Mouse (Mus musculus): ENCODE data around the gene AC109138.7. TPM values are rescaled to one million over a fixed set of nuclear protein-coding genes. Genes with fewer than 3 reads are reported as not detected.

AC109138.7 gene
- total RNA-seq, 1 experiment: not detected

- Histone ChIP-seq H3K4me3 (ENCODE audit: insufficient read depth in 1 of 2, low read depth in 1 of 2, low read length in 2 of 2, poor library complexity in 1 of 2, severe bottlenecking in 1 of 2) (peak overlapping the region; percentile 63 to 88), H3K4me1 (ENCODE audit: control insufficient read depth in 2 of 2, insufficient read depth in 2 of 2, low read length in 2 of 2, poor library complexity in 1 of 2) (peaks cover 0 to 24% of the 10 kb centered on the region in 2 experiments; a peak in 1 of 4 replicates), H3K9me3 (ENCODE audit: control insufficient read depth, insufficient read depth, low read depth, low read length) (no peaks in the 10 kb centered on the region), H3K27ac (ENCODE audit: insufficient read depth, low read depth, low read length, poor library complexity, severe bottlenecking) (no peak overlapping the region), H3K9ac (ENCODE audit: insufficient read depth, low read depth, low read length, poor library complexity, severe bottlenecking) (peak overlapping the region; percentile 72), H3K36me3 (ENCODE audit: control insufficient read depth, insufficient read depth, low read length, poor library complexity, severe bottlenecking) (no peaks in the 10 kb centered on the region)
- no peak for TF ChIP-seq ZNF384 (IDR thresholded peaks at IDR 0.05; ENCODE audit: low read depth, low read length)
- no peak for TF ChIP-seq CHD2 (IDR thresholded peaks at IDR 0.05; ENCODE audit: low read depth, low read length)
- no peak for TF ChIP-seq MAFK (IDR thresholded peaks at IDR 0.05; ENCODE audit: insufficient read depth, low read depth, low read length)
- no peak for TF ChIP-seq HCFC1 (IDR thresholded peaks at IDR 0.05; ENCODE audit: borderline replicate concordance, insufficient read depth, low read length)
- no peak for TF ChIP-seq ZC3H11A (IDR thresholded peaks at IDR 0.05; ENCODE audit: borderline replicate concordance, low read depth, low read length)
- in situ Hi-C loops (cut with MboI; ENCODE audit: low sequenced_read_pairs in 2 of 2, unreplicated experiment in 2 of 2): no loop called here
- DNase-seq (ENCODE audit: low read depth, low spot score): no peak
Measured at GRCm38 (mm10) chr19:4169810-4170209, 44.3 kb upstream of the AC109138.7 start.

- no peak for DNase-seq (ENCODE audit: low read depth, low spot score)
- in situ Hi-C loops (cut with MboI; ENCODE audit: low sequenced_read_pairs in 2 of 2, unreplicated experiment in 2 of 2): no loop called here
- Histone ChIP-seq H3K4me3 (ENCODE audit: insufficient read depth in 1 of 2, low read depth in 1 of 2, low read length in 2 of 2, poor library complexity in 1 of 2, severe bottlenecking in 1 of 2) (no peak overlapping the region), H3K36me3 (ENCODE audit: control insufficient read depth, insufficient read depth, low read length, poor library complexity, severe bottlenecking) (no peaks in the 10 kb centered on the region), H3K27ac (ENCODE audit: insufficient read depth, low read depth, low read length, poor library complexity, severe bottlenecking) (no peak overlapping the region), H3K9me3 (ENCODE audit: control insufficient read depth, insufficient read depth, low read depth, low read length) (no peaks in the 10 kb centered on the region), H3K9ac (ENCODE audit: insufficient read depth, low read depth, low read length, poor library complexity, severe bottlenecking) (no peak overlapping the region), H3K4me1 (ENCODE audit: control insufficient read depth in 2 of 2, insufficient read depth in 2 of 2, low read length in 2 of 2, poor library complexity in 1 of 2) (peaks cover 0 to 30% of the 10 kb centered on the region in 2 experiments; a peak in 2 of 4 replicates)
- TF ChIP-seq ZC3H11A (IDR thresholded peaks at IDR 0.05; ENCODE audit: borderline replicate concordance, low read depth, low read length) (no peak), HCFC1 (IDR thresholded peaks at IDR 0.05; ENCODE audit: borderline replicate concordance, insufficient read depth, low read length) (no peak), CHD2 (IDR thresholded peaks at IDR 0.05; ENCODE audit: low read depth, low read length) (no peak), MAFK (IDR thresholded peaks at IDR 0.05; ENCODE audit: insufficient read depth, low read depth, low read length) (no peak), ZNF384 (IDR thresholded peaks at IDR 0.05; ENCODE audit: low read depth, low read length) (no peak)
Measured at GRCm38 (mm10) chr19:4170723-4171392, 43.3 kb upstream of the AC109138.7 start.

- peaks cover 0 to 30% of the 10 kb centered on the region in 2 experiments; a peak in 2 of 4 replicates for H3K4me1 ChIP-seq (ENCODE audit: control insufficient read depth in 2 of 2, insufficient read depth in 2 of 2, low read length in 2 of 2, poor library complexity in 1 of 2)
- no peak overlapping the region for H3K4me3 ChIP-seq (ENCODE audit: insufficient read depth in 1 of 2, low read depth in 1 of 2, low read length in 2 of 2, poor library complexity in 1 of 2, severe bottlenecking in 1 of 2)
- no peaks in the 10 kb centered on the region for H3K9me3 ChIP-seq (ENCODE audit: control insufficient read depth, insufficient read depth, low read depth, low read length)
- H3K36me3 ChIP-seq (ENCODE audit: control insufficient read depth, insufficient read depth, low read length, poor library complexity, severe bottlenecking): no peaks in the 10 kb centered on the region
- DNase-seq (ENCODE audit: low read depth, low spot score): no peak
- TF ChIP-seq CHD2 (IDR thresholded peaks at IDR 0.05; ENCODE audit: low read depth, low read length) (no peak), ZNF384 (IDR thresholded peaks at IDR 0.05; ENCODE audit: low read depth, low read length) (no peak), ZC3H11A (IDR thresholded peaks at IDR 0.05; ENCODE audit: borderline replicate concordance, low read depth, low read length) (no peak), HCFC1 (IDR thresholded peaks at IDR 0.05; ENCODE audit: borderline replicate concordance, insufficient read depth, low read length) (no peak), MAFK (IDR thresholded peaks at IDR 0.05; ENCODE audit: insufficient read depth, low read depth, low read length) (no peak)
- H3K9ac ChIP-seq (ENCODE audit: insufficient read depth, low read depth, low read length, poor library complexity, severe bottlenecking): no peak overlapping the region
- H3K27ac ChIP-seq (ENCODE audit: insufficient read depth, low read depth, low read length, poor library complexity, severe bottlenecking): no peak overlapping the region
- in situ Hi-C loops (cut with MboI; ENCODE audit: low sequenced_read_pairs in 2 of 2, unreplicated experiment in 2 of 2): no loop called here
Measured at GRCm38 (mm10) chr19:4171393-4172290, 42.5 kb upstream of the AC109138.7 start.

- TF ChIP-seq MAFK (IDR thresholded peaks at IDR 0.05; ENCODE audit: insufficient read depth, low read depth, low read length) (no peak), ZC3H11A (IDR thresholded peaks at IDR 0.05; ENCODE audit: borderline replicate concordance, low read depth, low read length) (no peak), ZNF384 (IDR thresholded peaks at IDR 0.05; ENCODE audit: low read depth, low read length) (no peak), HCFC1 (IDR thresholded peaks at IDR 0.05; ENCODE audit: borderline replicate concordance, insufficient read depth, low read length) (no peak)
- Histone ChIP-seq H3K9me3 (ENCODE audit: control insufficient read depth, insufficient read depth, low read depth, low read length) (no peaks in the 10 kb centered on the region), H3K4me3 (ENCODE audit: insufficient read depth in 1 of 2, low read depth in 1 of 2, low read length in 2 of 2, poor library complexity in 1 of 2, severe bottlenecking in 1 of 2) (no peak overlapping the region), H3K9ac (ENCODE audit: insufficient read depth, low read depth, low read length, poor library complexity, severe bottlenecking) (peak overlapping the region; percentile 52), H3K36me3 (ENCODE audit: control insufficient read depth, insufficient read depth, low read length, poor library complexity, severe bottlenecking) (no peaks in the 10 kb centered on the region), H3K27ac (ENCODE audit: insufficient read depth, low read depth, low read length, poor library complexity, severe bottlenecking) (no peak overlapping the region), H3K4me1 (ENCODE audit: control insufficient read depth in 2 of 2, insufficient read depth in 2 of 2, low read length in 2 of 2, poor library complexity in 1 of 2) (peaks cover 0 to 30% of the 10 kb centered on the region in 2 experiments; a peak in 2 of 4 replicates)
- in situ Hi-C loops (cut with MboI; ENCODE audit: low sequenced_read_pairs in 2 of 2, unreplicated experiment in 2 of 2): no loop called here
- no peak for DNase-seq (ENCODE audit: low read depth, low spot score)
Measured at GRCm38 (mm10) chr19:4172925-4173324, 41.2 kb upstream of the AC109138.7 start.
